Comparison of ENCODE assay signal across 7 mouse cellular contexts in genomic region chr14:57797551-57797950, GRCm38 (mm10). TPM values are rescaled to one million over a fixed set of nuclear protein-coding genes. Genes with fewer than 3 reads are reported as not detected.
A peak's percentile ranks its signal among the peaks of the same experiment; 100 is the strongest.
DNase-seq lines count a peak whose midpoint lies in the region; ATAC-seq and TF ChIP-seq lines count a peak whose summit lies in the region.

No protein-coding gene starts in this region.

- DNase-seq in ovary, postnatal 36 days (ENCODE audit: low spot score) = peak; percentile 4
- DNase-seq in ovary, postnatal 10 days (ENCODE audit: low spot score) = no peak
- peak; percentile 12 for DNase-seq in c-Kit-positive CD71-positive TER-119-positive erythroid progenitor cells, embryonic 14.5 days (ENCODE audit: low spot score)
- DNase-seq in hindbrain, embryonic 11.5 days (ENCODE audit: low spot score) = no peak
- no peak for DNase-seq in liver, embryonic 14.5 days (ENCODE audit: low read depth in 3 of 3, low spot score in 3 of 3)
- no peak for DNase-seq in natural killer cell, adult 2 months (ENCODE audit: low spot score in 2 of 2)

- H3K27ac ChIP-seq in hindbrain, embryonic 11.5 days (ENCODE audit: low read depth, low read length) = no peak overlapping the region
- peak overlapping the region; percentile 76 for H3K27ac ChIP-seq in liver, embryonic 14.5 days
- H3K27ac ChIP-seq in neural tube, embryonic 13.5 days (replicated peaks) = peak overlapping the region; percentile 64

- peak overlapping the region; percentile 85 for H3K4me3 ChIP-seq in hindbrain, embryonic 11.5 days (ENCODE audit: low read depth, low read length)
- peak overlapping the region; percentile 53 to 78 for H3K4me3 ChIP-seq in liver, embryonic 14.5 days (ENCODE audit: insufficient read depth in 1 of 2, low read depth in 2 of 2, low read length in 2 of 2)
- H3K4me3 ChIP-seq in neural tube, embryonic 13.5 days = peak overlapping the region; percentile 87

- peak overlapping the region; percentile 72 for H3K4me2 ChIP-seq in hindbrain, embryonic 11.5 days (replicated peaks; ENCODE audit: low read depth, low read length)
- H3K4me2 ChIP-seq in liver, embryonic 14.5 days (ENCODE audit: low read depth) = peak overlapping the region; percentile 93
- H3K4me2 ChIP-seq in neural tube, embryonic 13.5 days = peak overlapping the region; percentile 69

- ATAC-seq in hindbrain, embryonic 11.5 days (ENCODE audit: low FRiP score) = peak; percentile 72
- peak; percentile 21 for ATAC-seq in liver, embryonic 14.5 days (ENCODE audit: insufficient read depth)
- peak; percentile 74 for ATAC-seq in neural tube, embryonic 13.5 days (ENCODE audit: low read depth)

- TF ChIP-seq EP300 in liver, embryonic 14.5 days (IDR thresholded peaks at IDR 0.05; ENCODE audit: low read depth) = no peak

- no peaks in the 10 kb centered on the region for H3K27me3 ChIP-seq in hindbrain, embryonic 11.5 days (ENCODE audit: control insufficient read depth, insufficient read depth, low read length)
- no peaks in the 10 kb centered on the region for H3K27me3 ChIP-seq in liver, embryonic 14.5 days (ENCODE audit: control insufficient read depth, insufficient read depth, low read length)
- H3K27me3 ChIP-seq in neural tube, embryonic 13.5 days = no peaks in the 10 kb centered on the region

- 9% methylated on average over 7 of the region's 7 CpGs for WGBS in hindbrain, embryonic 11.5 days
- 10% methylated on average over 7 of the region's 7 CpGs for WGBS in liver, embryonic 14.5 days (ENCODE audit: insufficient replicate concordance)
- WGBS in neural tube, embryonic 13.5 days = 16% methylated on average over 7 of the region's 7 CpGs

- peaks cover 5% of the 10 kb centered on the region; the same call in 1 of the 2 replicates for H3K4me1 ChIP-seq in hindbrain, embryonic 11.5 days (replicated peaks; ENCODE audit: control insufficient read depth, insufficient read depth, low read length)
- peaks cover 9 to 11% of the 10 kb centered on the region in 2 experiments for H3K4me1 ChIP-seq in liver, embryonic 14.5 days (replicated peaks; ENCODE audit: control insufficient read depth in 2 of 2, insufficient read depth in 2 of 2, low read length in 1 of 2)
- peaks cover 22% of the 10 kb centered on the region for H3K4me1 ChIP-seq in neural tube, embryonic 13.5 days (replicated peaks)

- no peaks in the 10 kb centered on the region for H3K9me3 ChIP-seq in hindbrain, embryonic 11.5 days (ENCODE audit: control insufficient read depth, low read length)
- no peaks in the 10 kb centered on the region for H3K9me3 ChIP-seq in liver, embryonic 14.5 days (ENCODE audit: control insufficient read depth, low read length)
- no peaks in the 10 kb centered on the region for H3K9me3 ChIP-seq in neural tube, embryonic 13.5 days

- H3K9ac ChIP-seq in hindbrain, embryonic 11.5 days (ENCODE audit: low read depth, low read length) = peak overlapping the region; percentile 41
- H3K9ac ChIP-seq in liver, embryonic 14.5 days (replicated peaks) = peak overlapping the region; percentile 69
- H3K9ac ChIP-seq in neural tube, embryonic 13.5 days = peak overlapping the region; percentile 60

- peak; percentile 41; the same call in 1 of the 2 replicates for TF ChIP-seq CTCF in liver, embryonic 14.5 days (IDR thresholded peaks at IDR 0.05; ENCODE audit: low read depth)

- no peaks in the 10 kb centered on the region for H3K36me3 ChIP-seq in hindbrain, embryonic 11.5 days (ENCODE audit: control insufficient read depth, insufficient read depth, low read length)
- peaks cover 20% of the 10 kb centered on the region for H3K36me3 ChIP-seq in liver, embryonic 14.5 days (replicated peaks; ENCODE audit: control insufficient read depth, insufficient read depth, low read depth)
- H3K36me3 ChIP-seq in neural tube, embryonic 13.5 days = peaks cover 7% of the 10 kb centered on the region

RNA-seq across cellular contexts. Expression of gene Sap18, which starts 0.4 kb away (rescaled TPM):
- polyA plus RNA-seq in hindbrain, embryonic 11.5 days (2014; fragmentation: Nextera tagmentation; extraction: Ambion mirVana) = 22.8 and 33.7 TPM in 2 replicates
- 4.7 and 18.0 TPM in 2 replicates for polyA plus RNA-seq in liver, embryonic 14.5 days (2012; rRNA removed)
- 6.0 and 13.3 TPM in 2 replicates for polyA plus RNA-seq in liver, embryonic 14.5 days (2014; fragmentation: Nextera tagmentation; extraction: Ambion mirVana)
- polyA plus RNA-seq in neural tube, embryonic 13.5 days (2015; fragmentation: Nextera tagmentation; extraction: Ambion mirVana) = 24.6 and 31.0 TPM in 2 replicates

RNA-seq across cellular contexts. Expression of gene Ska3, which starts 28.4 kb away (rescaled TPM):
- polyA plus RNA-seq in hindbrain, embryonic 11.5 days (2014; fragmentation: Nextera tagmentation; extraction: Ambion mirVana) = 37.2 and 44.5 TPM in 2 replicates
- 4.7 and 8.1 TPM in 2 replicates for polyA plus RNA-seq in liver, embryonic 14.5 days (2012; rRNA removed)
- 9.6 and 10.4 TPM in 2 replicates for polyA plus RNA-seq in liver, embryonic 14.5 days (2014; fragmentation: Nextera tagmentation; extraction: Ambion mirVana)
- polyA plus RNA-seq in neural tube, embryonic 13.5 days (2015; fragmentation: Nextera tagmentation; extraction: Ambion mirVana) = 7.7 and 10.1 TPM in 2 replicates

RNA-seq across cellular contexts. Expression of gene Mrpl57, which starts 28.5 kb away (rescaled TPM):
- polyA plus RNA-seq in hindbrain, embryonic 11.5 days (2014; fragmentation: Nextera tagmentation; extraction: Ambion mirVana) = 127 and 131 TPM in 2 replicates
- 23.6 and 48.3 TPM in 2 replicates for polyA plus RNA-seq in liver, embryonic 14.5 days (2012; rRNA removed)
- polyA plus RNA-seq in liver, embryonic 14.5 days (2014; fragmentation: Nextera tagmentation; extraction: Ambion mirVana) = 149 and 161 TPM in 2 replicates
- polyA plus RNA-seq in neural tube, embryonic 13.5 days (2015; fragmentation: Nextera tagmentation; extraction: Ambion mirVana) = 132 and 152 TPM in 2 replicates

RNA-seq across cellular contexts. Expression of gene Lats2, which starts 39.4 kb away (rescaled TPM):
- 12.2 and 13.2 TPM in 2 replicates for polyA plus RNA-seq in hindbrain, embryonic 11.5 days (2014; fragmentation: Nextera tagmentation; extraction: Ambion mirVana)
- 2.6 and 3.2 TPM in 2 replicates for polyA plus RNA-seq in liver, embryonic 14.5 days (2012; rRNA removed)
- polyA plus RNA-seq in liver, embryonic 14.5 days (2014; fragmentation: Nextera tagmentation; extraction: Ambion mirVana) = 3.9 and 4.1 TPM in 2 replicates
- 10.8 and 11.2 TPM in 2 replicates for polyA plus RNA-seq in neural tube, embryonic 13.5 days (2015; fragmentation: Nextera tagmentation; extraction: Ambion mirVana)

RNA-seq across cellular contexts. Expression of gene Gm49361, which starts 51.6 kb away (rescaled TPM):
- polyA plus RNA-seq in hindbrain, embryonic 11.5 days (2014; fragmentation: Nextera tagmentation; extraction: Ambion mirVana) = not detected in 2 replicates
- not detected in 2 replicates for polyA plus RNA-seq in liver, embryonic 14.5 days (2012; rRNA removed)
- polyA plus RNA-seq in liver, embryonic 14.5 days (2014; fragmentation: Nextera tagmentation; extraction: Ambion mirVana) = not detected in 2 replicates
- not detected in 2 replicates for polyA plus RNA-seq in neural tube, embryonic 13.5 days (2015; fragmentation: Nextera tagmentation; extraction: Ambion mirVana)

Comparison
In these comparisons a context has a peak if more than half of its experiments do, and no peak if none do; other contexts are left out.
1. DNase-seq: peak in ovary, postnatal 36 days (single experiment) and c-Kit-positive CD71-positive TER-119-positive erythroid progenitor cells, embryonic 14.5 days (single experiment); none in ovary, postnatal 10 days (single experiment), hindbrain, embryonic 11.5 days (single experiment), liver, embryonic 14.5 days (0 of 3) and natural killer cell, adult 2 months (0 of 2).
2. ATAC-seq: peak in every context shown above with its lines; median percentile 74 in neural tube, embryonic 13.5 days; 72 in hindbrain, embryonic 11.5 days; 21 in liver, embryonic 14.5 days.
3. Peak in every context shown above with its lines, with median percentiles within 50 percentile points of each other: H3K4me2 ChIP-seq, H3K4me3 ChIP-seq and H3K9ac ChIP-seq.